Mouse (Mus musculus): ENCODE results near the gene Hist2h2ab. TPM values are rescaled to one million over a fixed set of nuclear protein-coding genes. Genes with fewer than 3 reads are reported as not detected.
"Not testable (repeated sequence)": the region's sequence is repeated elsewhere in the genome, so short reads cannot be mapped to it uniquely, and the experiment has no call there.

Hist2h2ab gene
- polyA plus RNA-seq, 1 experiment from 2014 or later = 0.77 TPM

GRCm38 (mm10) chr3:96268051-96268775 is 48.5 kb downstream of the Hist2h2ab start, which contains the start of gene Hist2h3b:
Gene Hist2h3b, plus strand, starts transcription at chr3:96268654.
- no peaks in the 10 kb centered on the region for H3K9me3 ChIP-seq
- no peaks in the 10 kb centered on the region for H3K36me3 ChIP-seq
- peaks cover 27% of the 10 kb centered on the region for H3K4me1 ChIP-seq (replicated peaks)
- peak within 1 kb of the TSS; percentile 96 for H3K27ac ChIP-seq (replicated peaks)
- H3K4me2 ChIP-seq = peak within 1 kb of the TSS; percentile 75
- no peaks in the 10 kb centered on the region for H3K27me3 ChIP-seq
- peak within 1 kb of the TSS; percentile 45 for H3K9ac ChIP-seq
- peak within 1 kb of the TSS; percentile 45 for H3K4me3 ChIP-seq
- ATAC-seq (ENCODE audit: low FRiP score, low read depth) = peak; percentile 71
- WGBS = 22% methylated on average over 30 of the region's 30 CpGs

DNA sequence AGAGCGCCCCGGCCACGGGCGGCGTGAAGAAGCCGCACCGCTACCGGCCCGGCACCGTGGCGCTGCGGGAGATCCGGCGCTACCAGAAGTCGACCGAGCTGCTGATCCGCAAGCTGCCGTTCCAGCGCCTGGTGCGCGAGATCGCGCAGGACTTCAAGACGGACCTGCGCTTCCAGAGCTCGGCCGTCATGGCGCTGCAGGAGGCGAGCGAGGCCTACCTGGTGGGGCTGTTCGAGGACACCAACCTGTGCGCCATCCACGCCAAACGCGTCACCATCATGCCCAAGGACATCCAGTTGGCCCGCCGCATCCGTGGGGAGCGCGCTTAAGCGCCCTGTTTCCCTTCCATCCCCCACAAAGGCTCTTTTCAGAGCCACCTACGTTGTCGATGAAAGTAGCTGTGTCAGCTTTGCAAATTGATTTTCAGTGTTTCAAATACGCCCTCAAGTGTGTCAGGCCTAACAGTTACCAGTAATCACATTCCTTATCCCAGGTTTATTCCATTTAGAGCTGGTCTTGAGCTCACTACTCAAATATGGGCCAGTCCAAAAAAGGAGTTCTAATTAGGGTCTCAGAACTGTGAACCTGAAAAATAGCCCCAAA is 49.2 kb downstream of the Hist2h2ab start:
- Histone ChIP-seq H3K27ac (replicated peaks) (peak overlapping the region; percentile 96), H3K9ac (peak overlapping the region; percentile 45), H3K4me1 (replicated peaks) (peaks cover 23% of the 10 kb centered on the region), H3K4me3 (peak overlapping the region; percentile 45), H3K4me2 (peak overlapping the region; percentile 75)
- not testable (repeated sequence) for H3K27me3 ChIP-seq; H3K9me3 ChIP-seq; ATAC-seq (ENCODE audit: low FRiP score, low read depth); H3K36me3 ChIP-seq
- 0% methylated on average over 12 of the region's 44 CpGs for WGBS

Small RNAs within 50 kb of the gene (microRNA-seq; reads per million reads assigned to microRNA genes)
- gene Gm44492 (0.65 reads per million), gene Gm47311 (not detected), gene Gm47313 (not detected)

Other genes with a start within 250 kb of the Hist2h2ab start
- gene Plekho1, start 223.9 kb upstream of the Hist2h2ab start, polyA plus RNA-seq (2015; fragmentation: Nextera tagmentation; extraction: Ambion mirVana) = 47.8 and 49.5 TPM in 2 replicates
- gene Vps45, start 161.4 kb upstream of the Hist2h2ab start, polyA plus RNA-seq (2015; fragmentation: Nextera tagmentation; extraction: Ambion mirVana) = 56.1 and 63.2 TPM in 2 replicates
- 8.6 and 9.6 TPM in 2 replicates for gene Otud7b, start 115.3 kb upstream of the Hist2h2ab start, polyA plus RNA-seq (2015; fragmentation: Nextera tagmentation; extraction: Ambion mirVana)
- 10.3 and 12.2 TPM in 2 replicates for gene Mtmr11, start 57.9 kb upstream of the Hist2h2ab start, polyA plus RNA-seq (2015; fragmentation: Nextera tagmentation; extraction: Ambion mirVana)
- 127 and 146 TPM in 2 replicates for gene Sf3b4, start 47.5 kb upstream of the Hist2h2ab start, polyA plus RNA-seq (2015; fragmentation: Nextera tagmentation; extraction: Ambion mirVana)
- 126 and 137 TPM in 2 replicates for gene Sv2a, start 38.7 kb upstream of the Hist2h2ab start, polyA plus RNA-seq (2015; fragmentation: Nextera tagmentation; extraction: Ambion mirVana)
- gene Bola1, start 156 bp upstream of the Hist2h2ab start, polyA plus RNA-seq (2015; fragmentation: Nextera tagmentation; extraction: Ambion mirVana) = 56.0 and 56.3 TPM in 2 replicates
- 2.0 and 2.9 TPM in 2 replicates for gene Hist2h2ac, start 1.0 kb downstream of the Hist2h2ab start, polyA plus RNA-seq (2015; fragmentation: Nextera tagmentation; extraction: Ambion mirVana)
- gene Hist2h2be, start 1.3 kb downstream of the Hist2h2ab start, polyA plus RNA-seq (2015; fragmentation: Nextera tagmentation; extraction: Ambion mirVana) = 4.6 and 4.7 TPM in 2 replicates
- 1.2 and 1.7 TPM in 2 replicates for gene Hist2h3c2, start 19.3 kb downstream of the Hist2h2ab start, polyA plus RNA-seq (2015; fragmentation: Nextera tagmentation; extraction: Ambion mirVana)
- gene Hist2h2aa2, start 20.4 kb downstream of the Hist2h2ab start, polyA plus RNA-seq (2015; fragmentation: Nextera tagmentation; extraction: Ambion mirVana) = 28.7 and 39.4 TPM in 2 replicates
- 17.3 and 22.4 TPM in 2 replicates for gene Hist2h2aa1, start 25.6 kb downstream of the Hist2h2ab start, polyA plus RNA-seq (2015; fragmentation: Nextera tagmentation; extraction: Ambion mirVana)
- gene Hist2h3c1, start 26.8 kb downstream of the Hist2h2ab start, polyA plus RNA-seq (2015; fragmentation: Nextera tagmentation; extraction: Ambion mirVana) = 0.27 TPM in 1 of 2 replicates, not detected in the other
- 4.5 and 6.5 TPM in 2 replicates for gene Hist2h4, start 43.4 kb downstream of the Hist2h2ab start, polyA plus RNA-seq (2015; fragmentation: Nextera tagmentation; extraction: Ambion mirVana)
- gene Hist2h3b, start 48.8 kb downstream of the Hist2h2ab start, polyA plus RNA-seq (2015; fragmentation: Nextera tagmentation; extraction: Ambion mirVana) = 12.2 and 19.7 TPM in 2 replicates
- gene Hist2h2bb, start 49.9 kb downstream of the Hist2h2ab start, polyA plus RNA-seq (2015; fragmentation: Nextera tagmentation; extraction: Ambion mirVana) = 3.0 and 4.2 TPM in 2 replicates
- gene Fcgr1, start 74.1 kb downstream of the Hist2h2ab start, polyA plus RNA-seq (2015; fragmentation: Nextera tagmentation; extraction: Ambion mirVana) = 1.4 and 2.3 TPM in 2 replicates
- not detected in 2 replicates for gene BC107364, start 232.4 kb downstream of the Hist2h2ab start, polyA plus RNA-seq (2015; fragmentation: Nextera tagmentation; extraction: Ambion mirVana)